Mouse (Mus musculus) adrenal gland, postnatal 14 days (tissue): Measurements from ENCODE around the gene Flii. TPM values are rescaled to one million over a fixed set of nuclear protein-coding genes. Genes with fewer than 3 reads are reported as not detected.

Experiments used
- DNase-seq: peaks from one replicate; pipeline ENCODE4 v3.0.0; 2021; ENCODE audit warnings: mixed read lengths
- total RNA-seq: library from RNA; stranded (reverse); gene quantifications from 2 replicates; pipeline ENCODE4 v1.2.3, GENCODE M21; 2021

Flii gene
- total RNA-seq, 1 experiment from 2014 or later: 126 TPM

DNA sequence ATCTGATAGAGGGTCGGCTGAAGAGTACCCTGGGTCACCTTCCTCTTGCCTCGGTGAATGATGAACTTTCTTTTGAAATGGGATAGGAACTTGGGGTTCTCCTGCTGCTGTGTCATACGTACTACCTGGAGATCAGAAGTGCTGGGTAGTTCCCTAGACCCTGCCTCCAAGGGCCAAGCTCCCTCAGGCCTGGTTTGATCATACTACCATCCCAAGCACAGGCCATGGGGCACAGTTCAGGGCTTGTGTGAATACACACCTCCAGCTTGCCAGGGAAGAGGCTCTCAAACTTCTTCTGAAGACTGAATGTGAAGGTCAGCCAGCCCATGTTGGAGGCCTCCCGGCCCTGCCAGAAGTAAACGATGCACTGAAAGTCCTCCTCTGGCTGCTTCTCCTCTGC is 11.2 kb downstream of the Flii start:
- DNase-seq: no peak

DNA sequence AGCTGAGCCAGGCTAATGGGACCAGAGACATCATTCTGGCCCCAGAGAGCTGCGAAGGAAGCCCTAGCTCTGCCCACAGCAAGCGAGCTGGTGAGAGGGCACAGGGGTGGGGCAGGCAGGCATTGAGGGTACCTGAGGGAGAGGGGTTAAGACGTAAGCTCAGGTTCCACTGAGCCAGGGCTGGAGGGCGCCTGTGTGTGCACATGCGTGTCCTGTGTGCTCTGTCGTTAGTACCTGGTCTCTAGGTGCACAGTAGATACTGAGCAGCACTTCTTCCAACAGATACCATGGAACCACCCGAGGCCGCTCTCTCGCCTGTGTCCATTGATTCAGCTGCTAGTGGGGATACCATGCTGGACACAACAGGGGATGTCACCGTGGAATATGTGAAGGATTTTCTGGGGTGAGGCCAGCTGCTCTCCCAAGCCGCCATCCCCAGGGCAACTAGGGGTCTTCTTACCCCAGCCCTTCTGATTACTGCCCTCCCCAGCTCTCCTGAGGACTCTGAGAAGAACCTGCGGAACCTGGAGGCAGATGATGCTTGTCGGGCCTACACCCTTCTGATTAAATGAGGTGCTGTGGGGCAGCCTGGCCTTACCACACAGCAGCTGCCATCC is 14.3 kb downstream of the Flii start:
- peak; percentile 9 for DNase-seq

DNA sequence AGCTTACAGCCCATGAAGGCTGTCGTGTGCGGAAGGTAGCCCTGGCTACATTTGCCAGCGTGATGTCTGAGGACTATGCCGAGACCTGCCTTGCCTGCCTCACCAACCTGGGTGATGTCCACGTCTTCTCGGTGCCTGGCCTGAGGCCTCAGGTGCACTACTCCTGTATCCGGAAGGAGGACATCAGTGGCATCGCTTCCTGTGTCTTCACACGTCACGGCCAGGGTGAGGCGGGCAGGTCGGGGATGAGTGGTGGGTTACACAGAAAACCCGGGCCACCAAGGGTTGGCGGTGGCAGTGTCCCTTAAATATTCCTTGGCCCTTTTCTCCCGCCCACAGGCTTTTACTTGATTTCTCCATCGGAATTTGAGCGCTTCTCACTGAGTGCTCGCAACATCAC is 15.0 kb downstream of the Flii start:
- DNase-seq: peak; percentile 4

DNA sequence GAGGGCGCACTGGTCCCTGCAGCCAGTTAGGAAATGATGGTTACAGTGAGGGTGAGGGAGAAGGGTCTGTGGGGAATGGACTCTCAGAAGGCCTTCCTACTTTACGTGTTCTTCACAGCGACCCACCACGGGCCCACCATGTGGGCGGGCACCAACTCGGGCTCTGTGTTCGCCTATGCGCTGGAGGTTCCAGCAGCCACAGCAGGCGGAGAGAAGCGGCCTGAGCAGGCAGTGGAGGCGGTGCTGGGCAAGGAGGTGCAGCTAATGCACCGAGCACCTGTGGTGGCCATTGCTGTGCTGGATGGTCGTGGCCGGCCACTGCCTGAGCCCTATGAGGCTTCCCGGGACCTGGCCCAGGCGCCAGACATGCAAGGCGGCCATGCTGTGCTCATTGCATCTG is 15.8 kb downstream of the Flii start:
- peak; percentile 3 for DNase-seq

GRCm38 (mm10) chr11:60709481-60710465 is 17.3 kb downstream of the Flii start:
- peak; percentile 6 for DNase-seq

GRCm38 (mm10) chr11:60708631-60709030 is 18.4 kb downstream of the Flii start:
- peak; percentile 5 for DNase-seq

GRCm38 (mm10) chr11:60707672-60708071 is 19.4 kb downstream of the Flii start:
- peak; percentile 89 for DNase-seq

DNA sequence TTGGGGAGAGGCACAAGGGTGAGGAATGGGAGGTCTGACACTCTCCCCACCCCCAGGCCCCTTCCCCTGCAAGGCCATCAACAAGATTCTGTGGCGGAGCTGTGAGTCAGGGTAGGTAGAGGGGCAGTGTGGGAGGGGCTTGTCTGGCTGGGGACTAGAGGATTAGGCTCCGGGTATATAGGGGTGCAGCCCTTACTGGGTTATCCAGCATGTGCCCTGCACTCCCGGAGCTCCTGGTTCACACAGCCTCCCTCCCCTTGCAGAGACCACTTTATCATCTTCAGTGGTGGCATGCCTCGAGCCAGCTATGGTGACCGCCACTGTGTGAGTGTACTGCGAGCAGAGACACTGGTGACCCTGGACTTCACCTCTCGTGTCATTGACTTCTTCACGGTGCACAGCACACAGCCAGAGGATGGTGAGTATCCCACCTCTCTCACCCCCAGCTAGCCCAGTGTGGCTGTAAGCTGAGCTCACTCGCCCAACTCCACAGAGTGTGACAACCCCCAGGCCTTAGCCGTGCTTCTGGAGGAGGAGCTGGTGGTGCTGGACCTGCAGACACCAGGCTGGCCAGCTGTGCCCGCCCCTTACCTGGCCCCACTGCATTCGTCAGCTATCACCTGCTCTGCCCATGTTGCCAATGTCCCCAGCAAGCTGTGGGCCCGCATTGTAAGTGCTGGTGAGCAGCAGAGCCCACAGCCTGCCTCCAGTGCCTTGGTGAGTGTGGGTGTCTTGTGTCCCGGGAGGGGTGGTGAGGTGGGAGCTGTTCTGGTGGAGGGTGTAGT is 20.2 kb downstream of the Flii start:
- peak; percentile 6 for DNase-seq

GRCm38 (mm10) chr11:60706076-60706475 is 21.0 kb downstream of the Flii start:
- peak; percentile 1 for DNase-seq

- DNase-seq: peak; percentile 2
Observed at GRCm38 (mm10) chr11:60705255-60705654, 21.8 kb downstream of the Flii start.

GRCm38 (mm10) chr11:60704023-60704880 is 22.8 kb downstream of the Flii start:
- peak; percentile 3 for DNase-seq

DNA sequence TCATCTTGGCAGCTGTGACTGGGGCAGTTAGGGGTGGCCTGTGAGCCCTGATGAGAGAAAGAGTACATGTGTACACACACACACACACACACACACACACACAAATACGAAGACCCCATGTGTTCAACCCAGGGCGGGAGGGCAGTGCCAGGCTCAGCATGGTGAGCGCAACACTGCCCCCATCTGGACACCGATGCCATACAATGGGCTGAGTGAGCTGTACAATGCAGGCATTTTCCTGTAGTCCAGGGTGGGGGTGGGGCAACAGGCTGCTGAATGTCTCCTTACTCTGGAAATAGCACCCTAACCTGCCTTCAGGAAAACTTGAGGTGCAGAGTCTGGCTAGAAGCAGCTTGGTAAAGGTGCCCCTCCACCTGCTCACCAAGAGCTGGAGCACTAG is 23.9 kb downstream of the Flii start:
- DNase-seq: peak; percentile 85

DNA sequence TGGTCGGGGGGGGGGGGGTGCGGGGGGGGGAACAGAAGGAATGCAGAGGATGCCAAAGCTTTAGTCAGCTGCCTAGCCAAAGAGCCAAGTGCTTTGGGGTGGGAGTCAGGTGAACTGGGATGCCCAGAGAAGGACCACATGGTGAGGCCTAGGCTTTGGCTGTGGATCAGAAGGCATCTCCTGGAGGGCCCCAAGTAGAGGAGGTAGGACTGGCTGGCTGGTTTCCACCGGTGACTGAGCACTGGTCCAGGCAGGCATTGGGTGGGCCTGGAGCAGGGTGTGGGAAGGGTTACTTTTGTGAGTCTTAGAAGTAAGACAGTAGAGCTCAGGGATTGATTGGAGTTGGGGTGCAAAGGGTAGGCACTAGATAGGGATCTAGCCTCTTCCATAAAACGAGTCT is 25.5 kb downstream of the Flii start:
- DNase-seq: no peak

DNA sequence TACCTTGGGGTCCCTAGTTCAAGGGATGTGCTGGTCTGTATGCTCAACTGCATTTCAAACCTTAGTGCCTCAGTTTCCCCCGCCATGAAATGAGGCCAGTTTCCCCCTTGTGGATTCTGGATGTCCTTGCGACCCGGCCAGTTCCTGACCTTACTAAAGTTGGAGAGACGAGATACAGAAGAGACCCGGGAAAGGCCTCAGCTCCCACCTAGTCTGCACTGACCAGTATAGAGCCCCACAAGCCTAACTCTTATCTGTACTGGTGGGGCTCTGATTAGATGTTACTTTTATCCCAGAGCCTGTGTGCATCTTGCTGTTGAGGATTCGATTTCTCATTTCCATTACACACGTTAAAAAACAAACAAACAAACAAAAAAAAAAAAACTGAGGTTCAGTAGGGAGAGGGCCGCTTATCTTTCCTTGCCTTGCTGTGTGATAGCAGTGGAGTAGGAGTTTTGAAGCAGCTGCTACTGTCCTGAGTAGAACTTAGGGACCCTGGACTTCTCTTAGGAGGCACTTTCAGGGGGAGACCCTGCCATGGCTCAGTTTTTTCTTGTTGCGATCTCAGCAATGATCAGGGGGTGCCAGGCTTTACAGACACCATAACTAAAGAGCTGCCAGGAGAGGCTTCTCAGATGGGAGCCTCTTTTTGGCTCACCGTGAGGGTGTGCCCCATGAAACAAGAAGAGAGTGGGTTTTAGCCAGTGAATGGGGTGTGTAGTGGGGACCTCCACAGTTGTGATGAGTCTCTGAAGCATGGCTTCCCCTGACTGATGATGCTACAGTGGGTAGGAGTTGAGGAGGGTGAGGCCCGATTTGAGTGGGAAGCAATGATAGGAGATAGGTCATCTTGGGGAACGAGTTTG is 26.5 kb downstream of the Flii start:
- no peak for DNase-seq

GRCm38 (mm10) chr11:60699524-60700075 is 27.5 kb downstream of the Flii start, which contains the start of gene Llgl1:
TSS of gene Llgl1 (plus strand) at chr11:60699723.
- DNase-seq: peak; percentile 96

DNA sequence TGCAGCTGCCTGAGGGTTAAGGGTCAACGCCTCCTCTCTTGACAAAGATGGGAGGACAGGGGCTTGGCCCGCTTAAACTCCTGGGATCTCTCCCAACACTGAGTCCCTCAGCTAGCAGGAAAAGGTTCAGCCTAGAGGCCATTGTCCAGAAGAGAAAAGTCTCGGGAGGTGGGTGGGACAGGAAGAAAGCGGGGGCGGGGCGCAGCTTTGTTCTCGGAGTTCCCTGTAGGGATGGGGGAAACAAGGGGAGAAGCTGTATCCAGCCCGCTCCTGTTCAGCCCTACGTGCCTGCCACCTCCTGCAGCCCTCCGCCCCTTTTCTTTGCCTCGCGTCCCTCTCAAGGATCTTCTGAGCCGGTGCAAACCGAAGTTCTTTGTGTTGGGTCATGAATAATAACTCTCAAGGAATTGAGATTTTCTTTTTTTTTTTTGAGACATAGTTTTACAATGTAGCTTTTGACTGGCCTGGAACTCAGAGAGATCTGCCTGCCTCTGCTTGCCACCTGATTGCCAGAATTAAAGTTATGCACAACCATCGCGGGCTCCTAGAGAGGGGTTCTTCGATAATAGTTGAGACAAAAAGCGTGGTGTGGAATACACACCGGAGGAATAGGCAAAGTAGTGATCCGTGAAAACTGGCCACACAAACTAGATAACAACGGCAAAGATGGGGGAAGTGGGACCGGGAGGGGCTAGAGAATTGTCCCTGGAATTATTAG is 28.1 kb downstream of the Flii start:
- DNase-seq: peak; percentile 82

- DNase-seq: no peak
Observed at GRCm38 (mm10) chr11:60697561-60697960, 29.5 kb downstream of the Flii start.

DNA sequence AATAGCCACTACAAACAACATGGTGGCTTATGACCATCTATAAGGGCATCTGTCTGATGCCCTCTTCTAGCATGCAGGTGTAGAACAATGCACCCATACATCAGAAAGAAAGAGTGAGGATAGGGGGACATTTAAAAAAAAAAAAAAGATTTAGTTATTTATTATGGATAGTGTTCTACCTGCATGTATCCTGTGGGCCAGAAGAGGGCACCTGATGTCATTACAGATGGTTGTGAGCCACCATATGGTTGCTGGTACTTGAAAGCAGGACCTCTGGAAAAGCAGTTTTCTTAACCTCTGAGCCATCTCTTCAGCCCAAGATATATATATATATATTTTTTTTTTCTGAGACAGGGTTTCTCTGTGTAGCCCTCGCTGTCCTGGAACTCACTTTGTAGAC is 30.9 kb downstream of the Flii start:
- no peak for DNase-seq
